Mouse (Mus musculus) pancreas, adult 10 weeks (tissue): Measurements from ENCODE around the gene Rtp1. TPM values are rescaled to one million over a fixed set of nuclear protein-coding genes. Genes with fewer than 3 reads are reported as not detected.

Experiments used
- polyA plus RNA-seq: library from polyadenylated mRNA; stranded (reverse); fragments of 350-450 nt; fragmentation: Illumina TruSeq; extraction: RNeasy Lipid Tissue Mini Kit (QIAGEN cat#74804); gene quantifications from one replicate; pipeline ENCODE4 v1.2.3, GENCODE M21; 2015; ENCODE audit warnings: low read depth, low replicate concordance; ENCODE audit not compliant: insufficient read depth

Gene Rtp1
- polyA plus RNA-seq = 0.42 TPM

GRCm38 (mm10) chr16:23428647-23429319 lies at the start of gene Rtp1:
Rtp1 (plus strand) TSS chr16:23429133.

Other genes with a start within 250 kb of the Rtp1 start
- gene St6gal1, start 204.4 kb upstream of the Rtp1 start, polyA plus RNA-seq = 4.4 TPM
- gene Rtp4, start 91.2 kb downstream of the Rtp1 start, polyA plus RNA-seq = 6.5 TPM
- gene Masp1, start 91.7 kb downstream of the Rtp1 start, polyA plus RNA-seq = 1.1 TPM